Mouse (Mus musculus): ENCODE results near the gene Col8a1. TPM values are rescaled to one million over a fixed set of nuclear protein-coding genes. Genes with fewer than 3 reads are reported as not detected.
A peak's percentile ranks its signal among the peaks of the same experiment; 100 is the strongest.

Gene Col8a1
- total RNA-seq (2014; rRNA removed): 6.9 and 7.6 TPM in 2 replicates
- polyA plus RNA-seq (2015; fragmentation: Nextera tagmentation; extraction: Ambion mirVana): 3.0 and 5.2 TPM in 2 replicates

DNA sequence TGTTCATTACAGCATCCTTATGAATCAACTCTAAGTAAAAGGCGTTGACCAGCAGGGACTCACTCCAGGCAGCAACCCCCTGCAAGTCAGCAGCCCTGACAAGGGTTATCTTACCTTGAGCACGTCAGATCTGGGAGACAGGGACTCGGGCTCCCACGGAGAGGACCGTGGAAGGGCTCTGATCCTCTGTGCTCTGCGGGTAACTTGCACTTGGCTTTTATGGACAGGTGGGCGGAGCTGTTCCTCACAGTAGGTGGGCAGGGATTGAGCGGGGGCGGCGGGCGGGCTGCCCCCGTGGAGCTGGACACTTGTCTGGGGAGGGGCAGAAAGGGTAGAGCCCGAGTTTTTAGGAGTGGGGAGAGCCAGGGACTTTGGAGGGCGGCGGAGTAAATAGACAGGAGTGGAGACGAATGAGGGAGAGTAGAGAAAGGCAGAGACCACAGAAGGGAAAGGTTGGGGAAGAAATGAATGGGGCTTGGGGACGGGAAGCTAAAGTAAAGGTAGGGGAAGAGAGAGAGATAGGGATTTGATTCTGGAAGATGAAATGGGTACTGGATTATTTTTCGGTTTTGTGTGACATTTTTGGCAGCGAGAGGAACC is at the start of gene Col8a1:
Gene Col8a1, minus strand, starts transcription at position 212 of the 600 bp plus-strand sequence.
- Histone ChIP-seq H3K9me3 (ENCODE audit: low read length) (no peaks in the 10 kb centered on the region), H3K4me3 (ENCODE audit: low read depth, low read length) (peak within 1 kb of the TSS; percentile 43), H3K4me1 (ENCODE audit: insufficient read depth, low read length) (no peaks in the 10 kb centered on the region), H3K36me3 (ENCODE audit: insufficient read depth, low read length) (no peaks in the 10 kb centered on the region), H3K4me2 (ENCODE audit: low read depth, low read length, poor library complexity, severe bottlenecking) (peak within 1 kb of the TSS; percentile 88), H3K9ac (replicated peaks; ENCODE audit: low read length, poor library complexity, severe bottlenecking) (peak within 1 kb of the TSS; percentile 61), H3K27me3 (ENCODE audit: insufficient read depth, low read length) (no peaks in the 10 kb centered on the region), H3K27ac (ENCODE audit: low read depth, low read length) (peak within 1 kb of the TSS; percentile 8; the same call in 1 of the 2 replicates)
- DNase-seq (ENCODE audit: low spot score) (no peak), ATAC-seq (ENCODE audit: low FRiP score) (peak; percentile 59)
- WGBS: 3% methylated on average over 19 of the region's 19 CpGs
- no peak for TF ChIP-seq CTCF (IDR thresholded peaks at IDR 0.05)

DNA sequence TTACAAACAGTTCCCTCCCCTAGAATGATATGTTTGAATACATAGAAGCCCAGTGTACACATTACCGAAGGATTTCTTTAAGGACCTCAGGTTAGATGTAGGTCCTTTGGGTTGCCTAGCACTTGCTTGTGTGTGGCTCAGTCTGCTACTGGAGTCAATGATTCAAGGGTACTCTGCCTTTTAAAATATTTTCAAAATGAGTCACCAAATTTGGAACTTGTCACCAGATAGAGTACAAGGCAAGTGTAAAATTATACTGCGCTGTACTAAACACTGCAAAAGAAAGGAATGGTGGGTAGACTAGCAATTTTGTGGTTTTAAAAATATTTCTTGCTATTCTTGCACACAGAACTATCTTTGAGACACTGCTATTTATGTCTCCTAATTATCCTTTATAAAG is 47.3 kb upstream of the Col8a1 start:
- Histone ChIP-seq H3K9ac (replicated peaks; ENCODE audit: low read length, poor library complexity, severe bottlenecking) (no peak overlapping the region), H3K27me3 (ENCODE audit: insufficient read depth, low read length) (no peaks in the 10 kb centered on the region), H3K4me2 (ENCODE audit: low read depth, low read length, poor library complexity, severe bottlenecking) (no peak overlapping the region), H3K9me3 (ENCODE audit: low read length) (no peaks in the 10 kb centered on the region), H3K4me1 (ENCODE audit: insufficient read depth, low read length) (no peaks in the 10 kb centered on the region), H3K36me3 (ENCODE audit: insufficient read depth, low read length) (no peaks in the 10 kb centered on the region), H3K27ac (ENCODE audit: low read depth, low read length) (no peak overlapping the region), H3K4me3 (ENCODE audit: low read depth, low read length) (no peak overlapping the region)
- no peak for ATAC-seq (ENCODE audit: low FRiP score)
- 95% methylated on average over 2 of the region's 2 CpGs for WGBS
- DNase-seq (ENCODE audit: low spot score): no peak
- TF ChIP-seq CTCF (IDR thresholded peaks at IDR 0.05): no peak

DNA sequence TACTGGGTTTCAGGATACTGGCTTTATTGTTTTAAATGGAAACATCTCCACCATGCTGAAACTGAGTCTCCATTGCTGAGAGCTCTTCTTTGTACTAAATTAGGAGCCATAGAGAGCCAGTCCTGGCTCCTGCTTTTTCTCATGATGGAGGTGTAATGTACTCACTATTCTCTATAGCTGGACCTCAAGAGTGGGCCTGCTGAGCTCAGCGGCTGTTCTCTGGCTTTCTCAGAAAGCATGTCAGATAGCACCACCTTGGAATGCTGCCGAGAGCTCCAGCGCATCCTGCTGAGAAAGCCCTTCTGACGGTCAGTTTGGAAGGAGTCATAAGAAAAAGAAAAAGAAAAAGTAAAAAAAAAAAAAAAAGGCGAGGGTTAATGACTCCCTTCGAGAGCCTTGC is 41.8 kb upstream of the Col8a1 start:
- no peaks in the 10 kb centered on the region for H3K4me1 ChIP-seq (ENCODE audit: insufficient read depth, low read length)
- no peak overlapping the region for H3K9ac ChIP-seq (replicated peaks; ENCODE audit: low read length, poor library complexity, severe bottlenecking)
- ATAC-seq (ENCODE audit: low FRiP score) (no peak), DNase-seq (ENCODE audit: low spot score) (no peak)
- 49% methylated on average over 6 of the region's 6 CpGs for WGBS
- no peak overlapping the region for H3K4me3 ChIP-seq (ENCODE audit: low read depth, low read length)
- no peak overlapping the region for H3K27ac ChIP-seq (ENCODE audit: low read depth, low read length)
- TF ChIP-seq CTCF (IDR thresholded peaks at IDR 0.05): no peak
- no peaks in the 10 kb centered on the region for H3K36me3 ChIP-seq (ENCODE audit: insufficient read depth, low read length)
- no peaks in the 10 kb centered on the region for H3K27me3 ChIP-seq (ENCODE audit: insufficient read depth, low read length)
- H3K9me3 ChIP-seq (ENCODE audit: low read length): no peaks in the 10 kb centered on the region
- H3K4me2 ChIP-seq (ENCODE audit: low read depth, low read length, poor library complexity, severe bottlenecking): no peak overlapping the region

DNA sequence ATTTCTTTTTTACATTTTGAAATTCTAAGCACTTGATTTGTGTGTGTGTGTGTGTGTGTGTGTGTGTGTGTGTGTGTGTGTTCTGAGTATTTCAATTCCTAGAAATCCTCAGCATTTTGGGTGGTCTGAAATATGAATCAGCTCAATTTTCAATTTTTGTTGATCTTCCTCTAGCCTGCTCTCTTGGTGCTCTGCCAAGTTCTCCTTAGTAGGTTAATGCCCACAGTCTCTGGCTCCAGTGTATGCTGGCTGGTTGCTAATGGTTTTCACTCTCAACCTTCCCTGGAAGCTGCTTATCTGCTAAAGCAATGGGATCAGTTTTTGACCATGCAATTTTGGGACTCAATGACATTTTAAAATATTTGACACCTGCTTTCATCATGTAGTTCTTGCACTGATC is 24.5 kb upstream of the Col8a1 start:
- TF ChIP-seq CTCF (IDR thresholded peaks at IDR 0.05): no peak

GRCm38 (mm10) chr16:57765615-57766014 is 11.1 kb upstream of the Col8a1 start:
- no peaks in the 10 kb centered on the region for H3K9me3 ChIP-seq (ENCODE audit: low read length)
- TF ChIP-seq CTCF (IDR thresholded peaks at IDR 0.05): no peak
- H3K4me1 ChIP-seq (ENCODE audit: insufficient read depth, low read length): no peaks in the 10 kb centered on the region
- WGBS: 85% methylated on average over 3 of the region's 3 CpGs
- DNase-seq (ENCODE audit: low spot score) (no peak), ATAC-seq (ENCODE audit: low FRiP score) (no peak)
- no peaks in the 10 kb centered on the region for H3K27me3 ChIP-seq (ENCODE audit: insufficient read depth, low read length)
- H3K27ac ChIP-seq (ENCODE audit: low read depth, low read length): no peak overlapping the region
- no peak overlapping the region for H3K4me3 ChIP-seq (ENCODE audit: low read depth, low read length)
- H3K36me3 ChIP-seq (ENCODE audit: insufficient read depth, low read length): no peaks in the 10 kb centered on the region
- H3K4me2 ChIP-seq (ENCODE audit: low read depth, low read length, poor library complexity, severe bottlenecking): no peak overlapping the region
- no peak overlapping the region for H3K9ac ChIP-seq (replicated peaks; ENCODE audit: low read length, poor library complexity, severe bottlenecking)

More for the DNA sequence above, 24.5 kb upstream of the Col8a1 start:
- H3K9me3 ChIP-seq (ENCODE audit: low read length): no peaks in the 10 kb centered on the region
- no peak overlapping the region for H3K27ac ChIP-seq (ENCODE audit: low read depth, low read length)
- no peak overlapping the region for H3K4me2 ChIP-seq (ENCODE audit: low read depth, low read length, poor library complexity, severe bottlenecking)
- DNase-seq (ENCODE audit: low spot score): peak; percentile 62
- no peaks in the 10 kb centered on the region for H3K27me3 ChIP-seq (ENCODE audit: insufficient read depth, low read length)
- H3K4me3 ChIP-seq (ENCODE audit: low read depth, low read length): no peak overlapping the region
- H3K36me3 ChIP-seq (ENCODE audit: insufficient read depth, low read length): no peaks in the 10 kb centered on the region
- no peaks in the 10 kb centered on the region for H3K4me1 ChIP-seq (ENCODE audit: insufficient read depth, low read length)
- ATAC-seq (ENCODE audit: low FRiP score): no peak
- H3K9ac ChIP-seq (replicated peaks; ENCODE audit: low read length, poor library complexity, severe bottlenecking): no peak overlapping the region

DNA sequence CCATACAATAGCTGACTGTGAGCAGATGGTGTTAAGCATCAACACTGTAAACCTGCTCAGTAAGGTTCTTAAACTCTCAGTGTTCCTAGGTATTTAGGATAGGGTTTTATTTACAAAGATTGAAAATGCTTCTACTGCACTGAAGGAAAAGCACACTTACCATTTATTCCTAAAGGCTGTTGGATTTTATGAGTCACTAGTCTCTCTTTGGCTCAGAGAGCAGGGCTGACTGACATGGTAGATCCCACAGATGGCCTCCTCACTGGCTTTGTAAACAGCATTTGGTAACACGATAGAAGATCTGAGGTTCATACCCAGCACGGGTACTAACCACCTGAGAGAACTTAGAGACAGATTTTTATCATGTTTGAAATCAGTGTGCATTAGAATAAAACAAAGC is 5.3 kb upstream of the Col8a1 start:
- no peak overlapping the region for H3K9ac ChIP-seq (replicated peaks; ENCODE audit: low read length, poor library complexity, severe bottlenecking)
- WGBS: 78% methylated on average over 2 of the region's 2 CpGs
- H3K4me3 ChIP-seq (ENCODE audit: low read depth, low read length): no peak overlapping the region
- no peak overlapping the region for H3K27ac ChIP-seq (ENCODE audit: low read depth, low read length)
- no peaks in the 10 kb centered on the region for H3K27me3 ChIP-seq (ENCODE audit: insufficient read depth, low read length)
- H3K4me1 ChIP-seq (ENCODE audit: insufficient read depth, low read length): no peaks in the 10 kb centered on the region
- no peak for TF ChIP-seq CTCF (IDR thresholded peaks at IDR 0.05)
- H3K4me2 ChIP-seq (ENCODE audit: low read depth, low read length, poor library complexity, severe bottlenecking): no peak overlapping the region
- no peak for DNase-seq (ENCODE audit: low spot score)
- ATAC-seq (ENCODE audit: low FRiP score): no peak
- no peaks in the 10 kb centered on the region for H3K36me3 ChIP-seq (ENCODE audit: insufficient read depth, low read length)
- H3K9me3 ChIP-seq (ENCODE audit: low read length): no peaks in the 10 kb centered on the region

All from midbrain, postnatal 0 days (tissue).